Comparison of ENCODE assay signal across 1 mouse cellular context in the genomic region with DNA sequence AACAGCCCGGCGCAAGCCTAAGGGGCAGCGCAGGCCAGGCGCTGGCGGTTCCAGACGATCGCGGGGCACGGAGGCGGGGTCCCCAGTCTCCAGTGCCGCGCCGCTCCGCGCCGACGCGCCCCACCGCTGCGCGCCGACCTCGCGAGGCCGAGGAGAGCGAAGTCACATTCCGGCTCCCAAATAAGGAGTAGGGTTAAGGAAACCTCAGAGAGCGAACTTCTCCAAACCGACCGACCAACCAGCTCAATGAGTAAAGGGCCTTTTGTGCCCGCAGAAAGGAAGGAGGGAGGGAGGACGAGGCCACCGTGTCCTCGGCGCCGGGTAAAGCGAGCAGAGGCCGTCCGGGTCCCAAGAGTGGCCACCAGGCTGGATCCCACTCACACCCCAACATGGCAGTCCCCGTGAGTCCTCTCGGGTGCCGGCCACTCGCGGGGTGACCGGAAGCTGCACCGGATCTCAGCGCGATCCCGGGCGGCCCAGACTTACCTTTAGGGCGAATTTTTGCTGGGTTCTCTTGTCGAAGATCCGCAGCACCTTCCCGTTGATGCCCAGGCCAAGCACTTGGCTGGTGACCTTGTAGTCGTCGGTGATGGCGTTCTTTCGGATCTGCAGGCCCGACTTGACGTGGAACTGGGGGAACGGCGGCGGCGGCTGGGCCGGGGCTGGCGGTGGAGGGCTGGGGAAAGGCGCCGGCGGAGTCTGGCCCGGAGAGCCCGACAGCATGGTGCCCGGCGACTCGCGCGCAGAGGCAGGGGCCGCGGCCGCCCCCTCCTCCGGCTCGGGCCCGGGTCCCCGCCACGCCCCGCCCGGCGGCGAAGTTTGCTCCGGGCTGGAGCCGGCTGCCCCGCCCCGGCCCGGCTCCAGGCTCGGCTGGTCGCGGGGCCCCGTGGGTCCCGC.
TF ChIP-seq lines count a peak whose summit lies in the region.

No protein-coding gene starts in this region.

TF ChIP-seq in MEL, 35 proteins besides CTCF, POLR2A, EP300 and RAD21 (continued from another document):
- no peak for TF ChIP-seq ZMIZ1 (IDR thresholded peaks at IDR 0.05; ENCODE audit: low read depth, low read length)
- no peak for TF ChIP-seq USF1 (IDR thresholded peaks at IDR 0.05; ENCODE audit: low read depth, low read length)
TF ChIP-seq in MEL: peak in this region for 5.
